Mouse (Mus musculus) mature B cell (primary cell): Measurements from ENCODE around the gene Tfap2e.

ENCODE experiments used
- in situ Hi-C: fragments of 300-500 bp; cut with MboI; formaldehyde crosslinking; loops from 2 replicates; pipeline ENCODE4 v1.14.3; 2019

The Tfap2e gene

DNA sequence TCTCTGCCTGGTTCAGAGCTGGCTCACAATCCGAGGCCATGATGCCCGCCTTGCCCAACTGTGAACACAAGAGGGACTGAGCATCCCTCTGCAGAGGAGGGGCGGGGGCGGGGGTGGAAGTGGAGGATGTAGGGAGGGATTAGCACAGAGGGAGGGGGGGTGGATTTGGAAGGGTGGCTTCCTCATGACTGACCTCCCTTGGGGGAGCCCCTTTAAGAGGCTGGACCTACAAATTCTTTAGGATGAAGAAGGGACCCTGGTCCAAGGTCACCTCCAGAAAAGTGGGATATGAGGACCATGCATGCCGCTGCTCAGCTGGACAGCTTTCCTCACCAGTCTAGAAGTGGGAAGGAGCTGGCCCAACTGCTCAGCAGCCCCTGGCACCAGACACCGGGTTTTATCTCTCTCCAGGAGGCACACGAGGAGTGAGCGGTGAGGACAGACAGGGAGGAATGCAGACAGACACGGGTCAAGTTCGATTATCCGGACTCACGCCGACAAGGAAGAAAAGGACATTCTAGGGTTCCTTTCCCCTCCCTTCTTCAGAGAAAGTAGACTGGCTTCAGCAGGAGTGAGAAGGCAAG is 16.1 kb upstream of the Tfap2e start:
- in situ Hi-C loops = no loop called here

DNA sequence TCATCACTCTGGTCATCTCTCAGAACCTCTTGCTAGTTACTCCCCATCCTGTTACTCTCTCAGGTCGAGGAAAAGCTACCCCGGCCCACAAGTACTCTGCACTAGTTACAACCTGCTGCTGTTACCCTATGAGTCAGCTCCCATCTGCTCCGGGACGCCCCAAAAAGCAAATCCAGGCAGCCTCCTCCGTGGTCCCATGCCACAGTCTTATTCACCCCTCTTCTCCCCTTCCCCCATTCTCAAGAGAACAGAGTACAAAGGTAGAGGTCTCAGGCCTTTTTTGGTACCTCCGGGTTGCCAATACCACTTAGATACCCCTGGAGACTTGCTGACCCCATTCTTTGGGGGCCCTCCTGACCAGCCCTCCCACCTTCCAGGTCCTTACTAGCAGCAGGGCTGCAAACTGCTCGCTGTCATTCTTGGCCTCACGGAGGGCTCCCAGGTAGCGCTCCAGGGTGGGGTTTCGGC is 15.6 kb upstream of the Tfap2e start:
- in situ Hi-C loops = no loop called here

DNA sequence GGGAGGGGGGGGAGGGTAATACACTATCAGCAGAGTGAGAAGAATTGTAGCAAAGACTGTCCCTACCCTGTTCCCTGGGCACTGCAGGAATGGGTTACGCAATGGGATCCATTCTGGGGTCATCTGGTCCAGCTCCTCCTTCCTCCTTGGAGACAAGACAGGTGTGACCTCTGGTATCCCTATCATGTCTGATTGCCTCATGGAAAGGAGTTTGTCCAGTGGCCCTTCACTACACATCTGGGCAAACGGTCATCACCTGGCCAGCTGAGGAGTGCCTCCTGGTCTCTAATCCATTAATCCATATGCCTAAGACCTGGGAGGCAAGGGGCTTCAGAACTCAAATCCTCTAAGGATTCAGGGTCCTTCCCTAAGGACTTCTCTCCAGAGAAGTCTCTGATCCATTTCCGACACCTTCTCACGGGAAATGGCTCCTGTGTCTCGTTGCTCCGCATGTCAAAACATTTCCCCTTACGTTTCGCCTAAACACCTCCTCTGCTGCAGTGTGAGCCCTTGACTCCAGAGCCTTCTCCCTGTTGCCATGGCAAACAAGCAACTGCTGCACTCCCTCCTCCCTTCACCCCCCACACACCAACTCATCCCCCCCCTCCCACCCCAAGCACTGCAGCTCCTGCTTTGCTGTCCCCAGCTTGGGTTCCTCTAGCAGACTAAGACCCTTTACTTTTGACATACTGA is 15.0 kb upstream of the Tfap2e start:
- in situ Hi-C loops = no loop called here

DNA sequence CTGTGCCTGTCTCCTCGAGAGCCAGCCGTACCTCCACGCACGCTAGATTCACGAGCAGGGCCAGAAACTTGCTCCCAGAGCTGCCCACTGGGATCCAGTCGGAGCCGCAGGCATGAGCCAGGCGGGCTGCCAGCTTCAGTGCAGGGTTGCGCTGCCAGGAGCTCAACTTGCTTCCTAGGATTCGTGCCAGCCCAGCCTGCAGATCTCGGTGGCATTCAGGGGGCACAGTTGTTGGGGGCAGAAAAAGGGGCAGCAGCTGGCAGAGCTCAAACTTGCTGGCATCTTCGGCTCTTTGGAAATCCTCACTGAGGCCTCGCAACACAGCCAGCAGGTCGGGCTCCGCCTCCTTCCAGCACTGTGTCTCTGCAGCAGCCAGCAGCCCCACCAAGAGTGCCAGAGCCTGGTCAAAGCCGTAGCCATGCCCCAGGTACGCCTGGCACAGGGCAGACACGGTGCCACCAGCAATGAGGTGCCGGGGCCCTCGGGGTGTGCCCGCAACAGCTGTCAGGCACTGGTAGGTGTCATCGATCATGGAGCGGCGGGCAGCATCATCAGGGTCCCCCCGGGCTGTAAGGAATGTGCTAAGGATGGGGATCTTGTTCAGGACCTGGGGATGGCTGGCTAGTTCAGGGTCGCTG is 14.1 kb upstream of the Tfap2e start:
- in situ Hi-C loops = no loop called here

DNA sequence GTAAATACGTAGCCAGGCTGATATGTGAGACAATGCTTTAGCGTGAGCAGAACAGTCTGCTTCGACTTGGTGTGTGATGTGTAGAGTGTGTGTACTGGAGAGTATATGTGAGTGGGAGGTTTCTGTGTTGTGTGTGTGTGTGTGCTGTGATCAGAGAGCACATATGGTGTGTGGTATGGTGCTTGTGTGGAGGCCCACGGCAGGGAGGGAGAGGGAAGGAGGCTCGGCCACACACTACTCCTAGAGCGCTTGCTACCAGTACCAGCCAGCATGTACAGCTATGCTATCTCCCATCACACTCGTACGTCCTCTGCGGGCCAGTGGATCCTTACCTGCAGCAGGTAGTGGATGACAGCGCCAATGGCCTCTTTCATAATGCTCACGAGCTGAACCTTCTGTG is 13.5 kb upstream of the Tfap2e start:
- in situ Hi-C loops = loop anchor here (10.0 kb wide), 1 partner anchor 195 kb away; the partner anchor contains the start of gene Clspn

DNA sequence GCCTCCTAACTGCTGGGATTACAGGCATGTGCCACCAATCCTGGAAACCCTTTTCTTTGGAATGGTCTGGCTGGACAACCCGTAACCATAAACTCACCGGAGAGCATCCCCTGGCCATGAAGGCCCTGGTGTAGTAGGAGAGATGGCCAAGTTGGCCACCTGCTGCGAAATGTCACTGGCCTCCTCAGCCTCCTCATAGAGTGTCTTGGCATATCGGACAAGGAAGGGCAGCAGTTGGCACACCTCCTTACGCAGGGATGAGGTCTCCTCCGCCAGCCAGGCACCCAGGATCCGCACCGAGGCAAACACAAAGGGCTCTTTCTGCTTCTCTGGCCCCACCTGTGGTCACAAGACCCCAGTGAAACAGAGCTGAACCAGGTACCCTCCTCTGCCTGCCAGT is 12.3 kb upstream of the Tfap2e start:
- in situ Hi-C loops = loop anchor here (10.0 kb wide), 1 partner anchor 194 kb away; the partner anchor contains the start of gene Clspn

DNA sequence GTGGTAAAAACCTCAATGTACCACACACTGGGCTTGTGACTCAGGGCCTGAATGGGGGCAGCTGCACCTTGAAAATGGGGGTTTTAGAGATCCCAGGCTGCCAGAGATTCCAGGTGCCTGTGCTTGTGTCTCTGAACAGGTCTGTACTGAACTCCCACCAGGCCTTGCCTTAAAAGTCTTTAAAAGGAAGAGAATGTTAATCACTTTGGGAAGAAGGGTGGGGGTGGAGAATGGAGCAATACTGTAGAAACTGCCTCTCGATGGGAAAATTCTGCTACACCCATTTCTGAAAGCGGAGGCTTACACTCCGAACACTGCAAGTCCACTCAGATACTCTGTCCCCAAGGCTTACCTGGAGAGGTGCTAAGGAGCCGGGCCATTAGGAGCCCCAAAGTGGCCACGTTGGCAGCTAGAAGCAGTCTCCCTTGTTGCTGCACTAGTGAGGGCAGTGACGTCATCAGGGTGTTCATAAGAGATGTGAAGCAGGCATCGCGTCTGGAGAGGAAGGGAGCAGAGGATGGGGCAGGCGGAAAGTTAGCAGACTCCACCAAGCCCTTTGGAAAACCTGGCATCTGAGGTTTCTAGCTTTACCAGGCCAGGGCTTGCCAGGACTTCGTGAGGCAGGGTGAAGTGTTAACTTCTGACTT is 10.3 kb upstream of the Tfap2e start:
- in situ Hi-C loops = loop anchor here (10.0 kb wide), 1 partner anchor 192 kb away; the partner anchor contains the start of gene Clspn

DNA sequence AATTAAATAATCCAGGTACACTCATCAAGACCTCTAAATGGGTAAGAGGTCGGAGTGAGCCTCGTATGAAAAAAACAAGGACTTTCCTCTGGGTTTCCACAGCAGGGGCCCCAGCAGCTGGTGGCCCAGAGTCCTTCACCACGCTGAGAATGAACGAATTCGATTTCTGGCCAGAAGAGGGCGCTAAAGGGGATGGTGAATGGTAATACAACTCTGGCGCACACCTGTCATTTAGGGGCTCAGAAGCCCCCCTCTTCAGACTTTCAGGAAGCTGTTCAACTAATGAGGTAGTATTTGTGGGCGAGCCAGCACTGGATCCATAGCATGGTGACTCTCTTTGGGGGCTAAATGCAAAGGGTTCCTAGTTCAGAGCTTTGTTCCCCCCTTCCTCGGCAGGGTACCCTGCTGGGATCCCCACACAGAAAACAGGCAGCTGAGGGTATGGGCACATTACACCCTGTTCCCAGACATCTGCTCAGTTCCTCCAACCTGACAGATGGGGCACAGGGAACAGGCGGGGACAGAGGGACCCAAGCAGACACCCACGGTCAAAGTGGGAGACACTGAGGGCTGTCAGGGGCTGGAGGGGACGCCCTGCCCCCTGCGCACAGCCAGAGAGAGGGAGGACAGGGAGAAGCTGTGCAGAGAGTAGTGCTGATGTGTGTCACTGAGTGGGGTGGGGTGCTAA is 9.6 kb upstream of the Tfap2e start:
- in situ Hi-C loops = loop anchor here (10.0 kb wide), 1 partner anchor 191 kb away; the partner anchor contains the start of gene Clspn

DNA sequence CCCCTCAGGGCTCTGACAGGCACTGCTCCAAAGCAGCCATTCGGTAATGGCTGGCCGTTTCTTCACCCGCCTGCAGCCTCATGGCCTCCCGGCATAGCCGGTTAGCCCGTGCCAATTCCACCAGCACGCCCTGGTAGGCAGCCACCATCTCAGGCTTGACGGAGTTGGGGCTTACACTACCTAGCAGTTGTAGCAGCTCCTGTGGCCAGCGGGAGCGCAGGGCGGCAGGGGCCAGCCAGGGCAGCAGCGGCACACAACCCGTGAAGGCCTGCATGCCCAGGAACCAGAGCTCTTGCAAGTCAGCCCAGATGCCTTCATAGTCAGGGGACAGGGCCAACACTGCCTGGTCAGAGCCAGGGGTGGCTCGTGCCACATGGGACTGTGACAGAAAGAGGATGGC is 8.8 kb upstream of the Tfap2e start:
- in situ Hi-C loops = loop anchor here (10.0 kb wide), 1 partner anchor 190 kb away; the partner anchor contains the start of gene Clspn

DNA sequence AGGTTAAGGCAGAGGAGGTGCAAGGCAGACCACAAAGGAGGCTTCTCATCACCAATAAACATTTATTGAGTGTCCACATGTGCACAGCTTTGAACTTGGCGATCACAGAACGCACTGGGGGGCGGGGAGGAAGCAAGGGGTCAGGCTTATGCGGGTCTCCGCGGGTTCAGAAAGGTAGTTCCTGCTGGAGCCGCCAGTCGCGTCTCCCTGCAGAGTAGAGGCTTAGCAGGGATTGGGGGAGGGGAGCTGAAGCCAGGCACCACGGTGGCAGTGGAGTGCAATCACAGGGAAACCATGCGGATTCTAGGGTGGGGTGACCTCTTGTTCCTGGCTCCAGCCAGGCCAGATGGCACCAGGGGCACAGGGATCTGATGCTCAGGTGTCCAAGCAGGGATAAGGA is 7.7 kb upstream of the Tfap2e start:
- in situ Hi-C loops = loop anchor here (10.0 kb wide), 1 partner anchor 189 kb away; the partner anchor contains the start of gene Clspn

DNA sequence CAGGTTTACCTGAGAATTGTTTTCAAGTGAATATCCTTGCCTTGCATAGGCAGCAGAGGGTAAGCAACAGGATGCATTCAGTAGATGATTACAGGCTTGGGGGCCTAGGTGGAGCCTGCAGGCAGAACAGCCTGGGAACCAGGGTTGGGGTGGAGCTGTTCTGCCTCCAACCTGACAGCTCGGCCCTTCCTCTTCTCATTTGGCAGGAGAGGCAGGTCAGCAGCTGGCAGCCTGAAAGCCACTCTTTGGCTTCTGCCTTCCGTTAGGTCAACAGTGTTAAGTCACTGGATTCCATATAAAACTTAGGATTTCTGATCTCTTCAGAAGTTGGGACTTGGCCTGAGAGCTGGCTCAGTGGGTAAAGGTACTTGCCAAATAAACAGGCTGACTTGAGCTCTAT is 6.9 kb upstream of the Tfap2e start:
- in situ Hi-C loops = loop anchor here (10.0 kb wide), 1 partner anchor 188 kb away; the partner anchor contains the start of gene Clspn

DNA sequence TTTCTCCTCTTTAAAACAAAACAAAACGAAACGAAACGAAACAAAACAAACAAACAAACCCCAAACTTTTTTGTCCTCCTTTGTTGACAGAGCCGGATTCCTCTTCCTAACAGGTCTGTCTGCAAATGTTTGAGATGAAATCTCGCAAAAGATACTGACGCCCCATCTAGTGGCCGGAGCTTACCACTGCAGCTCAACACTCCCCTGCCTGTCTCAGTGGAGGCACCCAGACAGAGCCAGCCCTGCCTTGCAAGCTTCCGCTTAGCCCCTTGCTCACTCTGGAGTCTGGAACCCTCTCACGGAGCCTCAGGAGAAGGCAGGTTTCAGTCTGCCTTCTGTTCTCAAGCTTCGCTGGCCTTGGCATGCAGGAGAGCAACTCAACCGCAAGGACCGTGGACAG is 5.4 kb upstream of the Tfap2e start:
- in situ Hi-C loops = loop anchor here (10.0 kb wide), 1 partner anchor 187 kb away; the partner anchor contains the start of gene Clspn

DNA sequence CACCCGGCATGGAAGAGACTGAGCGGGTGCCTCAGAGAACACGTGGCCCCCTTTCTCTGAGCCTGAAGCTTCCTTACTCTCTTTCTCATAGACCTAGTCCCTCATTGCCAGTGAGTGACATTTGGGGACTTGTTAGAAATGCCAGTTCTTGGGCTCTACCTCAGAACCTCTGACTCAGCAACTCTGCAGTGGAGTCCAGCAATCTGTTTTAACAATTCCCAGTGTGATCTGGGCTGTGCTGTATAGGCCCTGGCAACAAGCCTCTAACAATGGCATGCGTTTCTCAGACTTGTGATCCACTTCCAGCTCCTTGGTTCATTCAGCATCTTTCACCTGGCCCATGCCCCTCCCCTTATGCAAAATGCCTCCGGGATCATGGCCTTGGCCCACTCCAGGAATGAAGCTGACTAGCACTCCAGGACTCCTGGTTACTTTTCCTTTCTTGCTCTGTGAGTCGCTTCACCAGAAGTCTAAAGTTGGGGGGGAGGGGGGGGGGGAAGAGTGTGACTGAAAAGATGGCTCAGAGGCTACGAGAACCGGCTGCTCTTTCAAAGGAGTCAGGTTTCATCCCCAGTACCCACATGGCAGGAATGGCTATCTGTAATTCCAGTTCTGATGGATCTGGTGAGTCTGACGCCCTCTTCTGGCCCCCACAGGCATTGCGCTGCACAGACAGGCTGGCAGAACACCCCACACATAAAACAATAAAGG is 4.1 kb upstream of the Tfap2e start:
- in situ Hi-C loops = loop anchor here (10.0 kb wide), 1 partner anchor 185 kb away; the partner anchor contains the start of gene Clspn

DNA sequence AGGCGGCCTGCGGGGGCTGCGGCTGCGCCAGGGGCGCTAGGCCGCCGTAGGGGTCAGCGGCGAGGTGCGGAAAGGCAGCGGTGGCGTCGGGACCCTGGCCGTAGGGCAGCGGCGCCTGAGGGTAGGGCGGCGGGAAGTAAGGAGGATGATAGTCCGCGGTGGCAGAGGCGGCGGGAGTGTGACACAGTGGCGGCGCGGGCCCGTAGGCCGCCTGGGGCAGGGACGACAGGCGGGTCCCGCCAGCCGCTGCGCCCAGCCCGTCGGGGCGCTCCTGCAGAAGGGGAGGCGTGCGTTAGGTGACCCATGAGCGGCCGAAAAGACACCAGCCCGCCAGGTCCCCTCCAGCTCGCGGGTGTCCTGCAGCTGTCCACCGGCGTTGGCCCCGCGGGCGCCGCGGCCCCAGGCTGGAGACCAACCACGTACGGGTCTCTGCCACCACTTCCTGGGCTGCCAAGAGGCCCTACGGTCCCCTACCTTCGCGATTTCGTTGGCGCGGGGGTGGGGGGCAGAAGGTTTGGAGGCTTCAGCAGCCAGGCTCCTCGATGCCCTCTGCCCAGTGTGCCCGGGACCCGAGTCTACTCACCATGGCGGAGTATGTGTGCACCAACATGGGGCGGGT is 549 bp downstream of the Tfap2e start:
- in situ Hi-C loops = no loop called here

DNA sequence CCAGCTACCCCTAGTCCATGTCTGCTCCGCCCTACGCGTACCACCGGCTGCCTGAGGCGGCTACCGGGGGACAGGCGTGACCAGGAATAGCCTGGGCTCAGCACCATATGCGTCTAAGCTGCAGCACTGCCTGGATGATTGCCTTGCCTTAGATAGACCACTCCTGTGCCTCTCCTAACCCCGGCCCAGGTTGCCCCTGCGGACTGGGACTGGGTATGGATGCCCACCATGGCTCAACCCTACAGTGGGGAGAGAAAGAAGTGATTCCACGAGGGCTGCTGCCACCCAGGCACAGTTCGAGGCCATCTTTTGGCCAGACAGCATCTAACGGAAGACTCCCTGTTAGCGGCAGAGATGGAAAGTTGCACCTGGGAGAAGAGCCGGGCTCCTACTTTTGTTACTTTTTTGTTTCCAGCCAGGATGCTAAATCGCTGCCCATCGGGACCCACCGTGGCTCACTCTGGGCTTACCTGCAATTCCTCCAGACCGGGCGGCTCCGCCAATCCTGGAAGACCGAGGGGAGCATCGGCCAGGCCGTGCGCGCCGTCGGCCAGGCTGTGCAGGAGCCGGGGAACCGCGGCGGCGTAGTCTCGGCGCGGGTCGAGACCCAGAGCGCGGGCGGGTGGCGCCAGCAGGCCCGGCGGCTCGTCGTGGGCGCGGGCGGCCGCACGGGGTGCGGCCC is 1.2 kb downstream of the Tfap2e start:
- in situ Hi-C loops = no loop called here

DNA sequence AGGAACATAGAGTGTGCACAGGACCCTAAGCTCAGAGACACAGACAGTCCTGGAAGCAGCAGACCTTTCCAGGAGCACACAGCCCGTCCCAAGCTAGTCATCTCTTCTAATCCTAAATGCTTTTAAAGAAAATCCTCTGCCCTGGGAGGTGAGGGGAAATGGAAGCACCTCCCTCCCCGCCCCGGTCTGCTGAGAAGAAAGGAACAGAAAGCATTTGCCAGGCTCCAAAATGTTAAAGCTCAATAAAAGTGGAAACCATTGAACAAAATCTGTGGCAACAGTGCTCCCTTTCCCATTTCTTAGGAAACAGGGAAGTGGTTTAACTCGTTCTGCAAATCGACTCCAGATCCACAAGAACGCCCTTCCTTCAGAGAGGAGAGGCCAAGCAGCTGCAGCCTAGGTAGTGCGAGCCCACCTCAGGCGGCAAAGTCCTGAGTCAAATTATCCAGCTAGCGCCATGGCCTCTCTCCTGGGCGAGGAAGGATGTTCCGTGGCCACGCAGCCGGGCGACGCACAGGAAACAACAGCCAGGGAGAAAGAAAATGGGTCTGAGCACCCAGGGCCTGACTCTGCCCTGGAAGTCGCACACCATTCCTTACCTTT is 1.9 kb downstream of the Tfap2e start:
- in situ Hi-C loops = no loop called here

DNA sequence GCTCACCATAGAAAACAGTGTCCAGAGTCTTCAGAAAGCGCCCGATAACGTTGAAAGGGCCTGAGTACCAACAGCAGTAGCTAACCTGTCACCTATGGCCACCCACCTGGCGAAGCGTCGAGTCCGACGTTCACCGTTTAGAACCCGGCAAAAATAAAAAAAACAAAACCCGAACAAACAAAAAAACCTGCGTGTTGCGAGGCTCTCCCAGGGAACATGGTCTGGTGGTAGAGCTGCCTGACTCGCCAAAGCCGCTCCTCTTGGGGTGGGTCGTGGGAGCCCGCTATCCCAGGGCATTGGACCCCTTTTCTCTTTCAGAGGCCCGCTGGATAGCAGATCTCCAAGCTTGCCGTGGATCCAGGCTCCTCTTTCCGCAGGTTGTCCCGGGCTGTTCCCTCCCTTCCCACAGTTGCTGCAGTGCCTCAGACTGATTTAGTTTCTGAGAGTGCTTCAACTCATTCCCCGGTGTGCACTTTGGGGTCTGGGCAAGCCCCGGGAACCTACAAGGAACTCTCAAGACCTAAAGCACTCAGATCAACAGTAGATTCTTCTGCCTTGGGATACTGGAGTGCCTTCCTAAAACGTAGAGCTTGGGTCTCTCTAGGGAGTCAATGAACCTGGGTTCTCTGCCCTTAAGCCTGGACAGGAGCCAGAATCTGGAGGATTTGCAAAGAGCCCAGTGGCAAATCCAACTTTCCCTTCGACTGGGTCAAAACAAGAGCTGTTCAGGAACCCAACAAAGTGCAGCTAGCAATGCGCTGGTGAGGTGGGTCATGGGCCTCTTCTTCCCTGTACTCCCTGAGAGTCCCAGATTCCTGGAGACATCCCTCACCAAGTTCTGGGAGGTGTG is 3.3 kb downstream of the Tfap2e start:
- in situ Hi-C loops = no loop called here

DNA sequence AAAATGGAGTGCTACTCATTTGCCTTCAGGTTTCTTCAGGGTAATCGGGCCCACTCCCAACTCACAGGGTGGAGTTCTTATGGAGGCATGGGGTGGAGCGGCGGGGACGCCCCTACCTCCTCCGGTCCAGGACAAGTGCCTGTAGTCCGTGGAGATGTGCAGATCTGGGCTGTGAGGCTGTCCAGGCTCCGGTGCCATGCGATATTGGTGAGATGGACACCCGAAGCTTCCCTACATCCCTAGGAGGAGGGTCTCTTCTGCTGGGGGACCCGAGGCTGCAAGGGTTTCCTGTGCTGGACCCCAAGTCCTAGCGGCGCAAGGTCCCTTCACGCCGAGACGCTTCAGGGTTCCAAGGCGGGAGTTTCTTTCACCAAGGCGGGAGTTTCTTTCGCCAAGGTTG is 3.9 kb downstream of the Tfap2e start:
- in situ Hi-C loops = no loop called here
